Mouse (Mus musculus): ENCODE measurements around the gene Tcea2.

The Tcea2 gene

GRCm38 (mm10) chr2:181679951-181680715 is at the start of gene Tcea2:
Gene Tcea2 (plus strand): TSS chr2:181680310.
- DNase-seq, result peak; percentile 69

GRCm38 (mm10) chr2:181632624-181633023 is 47.5 kb upstream of the Tcea2 start:
- DNase-seq, result no peak

GRCm38 (mm10) chr2:181635865-181636264 is 44.2 kb upstream of the Tcea2 start:
- DNase-seq, result no peak

- DNase-seq, result no peak
Measured at GRCm38 (mm10) chr2:181644361-181644760, 35.7 kb upstream of the Tcea2 start.

GRCm38 (mm10) chr2:181645666-181646065 is 34.4 kb upstream of the Tcea2 start:
- DNase-seq, result no peak

- DNase-seq, result no peak
Measured at GRCm38 (mm10) chr2:181646626-181647472, 33.3 kb upstream of the Tcea2 start.

- no peak for DNase-seq
Measured at GRCm38 (mm10) chr2:181648926-181649325, 31.2 kb upstream of the Tcea2 start.

- no peak for DNase-seq
Measured at GRCm38 (mm10) chr2:181653065-181653464, 27.0 kb upstream of the Tcea2 start.

GRCm38 (mm10) chr2:181653523-181653922 is 26.6 kb upstream of the Tcea2 start:
- DNase-seq, result no peak

GRCm38 (mm10) chr2:181656734-181657133 is 23.4 kb upstream of the Tcea2 start, which contains the start of gene Gm29797:
Gene Gm29797 (plus strand): TSS chr2:181657034.
- no peak for DNase-seq

GRCm38 (mm10) chr2:181657441-181657840 is 22.7 kb upstream of the Tcea2 start:
- no peak for DNase-seq

GRCm38 (mm10) chr2:181658528-181658927 is 21.6 kb upstream of the Tcea2 start:
- DNase-seq, result no peak

GRCm38 (mm10) chr2:181658930-181659555 is 21.1 kb upstream of the Tcea2 start:
- DNase-seq, result no peak

GRCm38 (mm10) chr2:181659609-181660055 is 20.5 kb upstream of the Tcea2 start:
- DNase-seq, result peak; percentile 77

- DNase-seq, result no peak
Measured at GRCm38 (mm10) chr2:181662620-181663297, 17.4 kb upstream of the Tcea2 start.

GRCm38 (mm10) chr2:181663298-181663630 is 16.8 kb upstream of the Tcea2 start:
- no peak for DNase-seq

- no peak for DNase-seq
Measured at GRCm38 (mm10) chr2:181670285-181670912, 9.7 kb upstream of the Tcea2 start.

- no peak for DNase-seq
Measured at GRCm38 (mm10) chr2:181670913-181671311, 9.2 kb upstream of the Tcea2 start.

- DNase-seq, result no peak
Measured at GRCm38 (mm10) chr2:181671326-181671725, 8.8 kb upstream of the Tcea2 start, which contains the start of gene Sox18. Gene Sox18 (minus strand): TSS chr2:181671640.

GRCm38 (mm10) chr2:181671984-181672383 is 8.1 kb upstream of the Tcea2 start:
- no peak for DNase-seq

- no peak for DNase-seq
Measured at GRCm38 (mm10) chr2:181673501-181673900, 6.6 kb upstream of the Tcea2 start.

GRCm38 (mm10) chr2:181674934-181675333 is 5.2 kb upstream of the Tcea2 start:
- DNase-seq, result no peak

Measured in right cerebral cortex, postnatal 4 days (tissue).